Mouse (Mus musculus): ENCODE measurements at regions not wholly inside any gene's neighbourhood (a gene's known extent, or its start where the extent isn't known, plus 50 kb on each side); places are given as distances from the start of the nearest gene placed in this dataset.

DNA sequence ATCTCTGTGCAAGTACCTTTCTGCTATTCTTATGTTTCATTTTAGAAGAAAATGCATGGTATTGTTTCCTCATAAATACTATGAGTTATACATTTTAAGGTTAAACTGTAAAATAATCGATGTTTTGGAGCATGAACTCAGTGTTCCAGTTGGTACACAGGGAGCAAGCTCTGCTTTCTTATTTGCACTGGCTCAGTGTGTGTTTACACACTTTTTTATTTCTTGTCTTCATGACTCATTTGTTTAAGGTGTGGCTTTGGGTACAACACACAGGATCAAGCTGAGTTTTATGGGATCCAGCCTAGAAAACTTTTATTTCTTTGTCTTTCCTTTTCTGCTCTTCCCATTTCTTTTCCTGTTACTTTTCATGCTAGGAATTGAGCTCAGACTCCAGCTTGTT is 2704.7 kb downstream of the 9330182O14Rik start:
- ATAC-seq (ENCODE audit: low FRiP score, low read depth) (no peak), DNase-seq (ENCODE audit: low spot score) (no peak)
- H3K27me3 ChIP-seq (ENCODE audit: control insufficient read depth, insufficient read depth, low read length): no peaks in the 10 kb centered on the region
- H3K4me2 ChIP-seq (replicated peaks; ENCODE audit: low read depth, low read length, severe bottlenecking): no peak overlapping the region
- no peak overlapping the region for H3K4me3 ChIP-seq (replicated peaks; ENCODE audit: low read length)
- TF ChIP-seq POLR2A (IDR thresholded peaks at IDR 0.05; ENCODE audit: borderline replicate concordance, extremely low read depth, insufficient read depth, insufficient read length): no peak
- no peak overlapping the region for H3K9ac ChIP-seq (ENCODE audit: low read depth, low read length, severe bottlenecking)
- H3K4me1 ChIP-seq (ENCODE audit: control insufficient read depth, insufficient read depth, low read length): no peaks in the 10 kb centered on the region
- H3K9me3 ChIP-seq (ENCODE audit: control insufficient read depth, low read length): no peaks in the 10 kb centered on the region
- no peaks in the 10 kb centered on the region for H3K36me3 ChIP-seq (ENCODE audit: control insufficient read depth, insufficient read depth, low read length)
- WGBS: 83% methylated on average over 1 of the region's 1 CpGs
- H3K27ac ChIP-seq (replicated peaks; ENCODE audit: low read depth, low read length): no peak overlapping the region

DNA sequence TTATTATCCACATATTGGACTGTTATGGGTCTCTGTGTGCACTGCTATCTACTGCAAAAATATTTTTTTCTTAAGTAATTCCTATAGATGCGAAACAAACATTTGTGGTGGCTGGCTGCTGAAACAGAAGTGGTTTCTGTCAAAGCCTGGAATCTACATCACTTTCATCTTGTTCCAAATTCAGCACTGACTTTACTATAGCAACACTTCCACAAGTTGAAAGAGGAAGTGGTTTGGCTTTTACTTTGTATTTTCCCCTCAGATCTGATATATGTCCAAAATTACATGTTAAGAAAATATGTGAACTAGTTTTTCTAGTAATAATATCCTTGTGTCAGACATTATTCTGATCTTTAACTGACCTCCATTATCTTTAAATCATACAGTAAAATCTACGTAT is 2715.8 kb downstream of the 9330182O14Rik start:
- Histone ChIP-seq H3K4me1 (ENCODE audit: control insufficient read depth, insufficient read depth, low read length) (no peaks in the 10 kb centered on the region), H3K27ac (replicated peaks; ENCODE audit: low read depth, low read length) (no peak overlapping the region), H3K4me3 (replicated peaks; ENCODE audit: low read length) (no peak overlapping the region), H3K36me3 (ENCODE audit: control insufficient read depth, insufficient read depth, low read length) (no peaks in the 10 kb centered on the region), H3K4me2 (replicated peaks; ENCODE audit: low read depth, low read length, severe bottlenecking) (no peak overlapping the region), H3K9me3 (ENCODE audit: control insufficient read depth, low read length) (no peaks in the 10 kb centered on the region), H3K27me3 (ENCODE audit: control insufficient read depth, insufficient read depth, low read length) (no peaks in the 10 kb centered on the region), H3K9ac (ENCODE audit: low read depth, low read length, severe bottlenecking) (no peak overlapping the region)
- 77% methylated on average over 2 of the region's 2 CpGs for WGBS
- DNase-seq (ENCODE audit: low spot score): no peak
- TF ChIP-seq POLR2A (IDR thresholded peaks at IDR 0.05; ENCODE audit: borderline replicate concordance, extremely low read depth, insufficient read depth, insufficient read length): no peak
- ATAC-seq (ENCODE audit: low FRiP score, low read depth): no peak

DNA sequence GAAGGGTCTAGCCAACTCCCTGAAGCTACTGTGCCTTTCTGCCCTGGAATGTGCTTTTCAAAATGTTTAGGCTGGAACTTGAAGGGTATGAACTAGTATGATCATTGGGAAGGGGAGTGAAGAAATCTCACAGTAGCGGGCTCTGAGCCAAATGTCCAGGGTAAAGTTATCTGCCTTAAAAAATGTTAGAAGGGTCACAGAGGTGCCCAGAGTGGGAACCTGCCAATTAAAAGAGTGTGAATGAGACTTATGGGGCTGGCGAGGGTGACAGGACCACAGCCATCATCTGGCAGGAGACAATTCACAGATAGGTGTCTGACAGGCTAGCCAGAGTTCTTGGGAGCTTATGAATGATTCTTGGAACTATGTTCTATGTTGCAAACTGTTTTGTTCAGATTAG is 2738.3 kb downstream of the 9330182O14Rik start:
- no peaks in the 10 kb centered on the region for H3K27me3 ChIP-seq (ENCODE audit: control insufficient read depth, insufficient read depth, low read length)
- ATAC-seq (ENCODE audit: low FRiP score, low read depth) (no peak), DNase-seq (ENCODE audit: low spot score) (no peak)
- no peak for TF ChIP-seq POLR2A (IDR thresholded peaks at IDR 0.05; ENCODE audit: borderline replicate concordance, extremely low read depth, insufficient read depth, insufficient read length)
- no peaks in the 10 kb centered on the region for H3K9me3 ChIP-seq (ENCODE audit: control insufficient read depth, low read length)
- H3K4me2 ChIP-seq (replicated peaks; ENCODE audit: low read depth, low read length, severe bottlenecking): no peak overlapping the region
- H3K4me3 ChIP-seq (replicated peaks; ENCODE audit: low read length): no peak overlapping the region
- H3K9ac ChIP-seq (ENCODE audit: low read depth, low read length, severe bottlenecking): no peak overlapping the region
- no peaks in the 10 kb centered on the region for H3K4me1 ChIP-seq (ENCODE audit: control insufficient read depth, insufficient read depth, low read length)
- 52% methylated on average over 2 of the region's 2 CpGs for WGBS
- no peaks in the 10 kb centered on the region for H3K36me3 ChIP-seq (ENCODE audit: control insufficient read depth, insufficient read depth, low read length)
- no peak overlapping the region for H3K27ac ChIP-seq (replicated peaks; ENCODE audit: low read depth, low read length)

DNA sequence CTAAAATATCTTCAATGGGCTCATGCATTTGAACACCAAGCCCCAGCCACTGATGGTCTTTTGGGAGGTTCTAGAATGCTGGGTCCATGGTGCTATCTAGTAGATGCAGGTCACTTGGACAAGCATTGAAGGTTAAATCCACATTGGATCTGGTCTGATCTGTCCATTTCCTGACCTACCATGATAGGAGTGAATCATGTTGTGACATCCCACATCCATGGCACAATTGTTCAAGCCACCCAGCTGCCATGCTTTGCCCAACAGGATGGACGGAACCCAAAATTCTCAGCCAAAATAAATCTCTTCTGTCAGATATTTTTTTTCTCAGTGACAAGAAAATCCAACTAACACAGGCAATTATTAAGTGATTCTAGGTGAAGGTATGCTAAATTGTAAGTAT is 2760.4 kb downstream of the 9330182O14Rik start:
- Histone ChIP-seq H3K27ac (replicated peaks; ENCODE audit: low read depth, low read length) (no peak overlapping the region), H3K4me3 (replicated peaks; ENCODE audit: low read length) (no peak overlapping the region), H3K4me2 (replicated peaks; ENCODE audit: low read depth, low read length, severe bottlenecking) (no peak overlapping the region), H3K36me3 (ENCODE audit: control insufficient read depth, insufficient read depth, low read length) (no peaks in the 10 kb centered on the region), H3K9me3 (ENCODE audit: control insufficient read depth, low read length) (no peaks in the 10 kb centered on the region), H3K27me3 (ENCODE audit: control insufficient read depth, insufficient read depth, low read length) (no peaks in the 10 kb centered on the region), H3K9ac (ENCODE audit: low read depth, low read length, severe bottlenecking) (no peak overlapping the region), H3K4me1 (ENCODE audit: control insufficient read depth, insufficient read depth, low read length) (no peaks in the 10 kb centered on the region)
- ATAC-seq (ENCODE audit: low FRiP score, low read depth): no peak
- no peak for DNase-seq (ENCODE audit: low spot score)
- WGBS: 97% methylated on average over 1 of the region's 1 CpGs
- no peak for TF ChIP-seq POLR2A (IDR thresholded peaks at IDR 0.05; ENCODE audit: borderline replicate concordance, extremely low read depth, insufficient read depth, insufficient read length)

DNA sequence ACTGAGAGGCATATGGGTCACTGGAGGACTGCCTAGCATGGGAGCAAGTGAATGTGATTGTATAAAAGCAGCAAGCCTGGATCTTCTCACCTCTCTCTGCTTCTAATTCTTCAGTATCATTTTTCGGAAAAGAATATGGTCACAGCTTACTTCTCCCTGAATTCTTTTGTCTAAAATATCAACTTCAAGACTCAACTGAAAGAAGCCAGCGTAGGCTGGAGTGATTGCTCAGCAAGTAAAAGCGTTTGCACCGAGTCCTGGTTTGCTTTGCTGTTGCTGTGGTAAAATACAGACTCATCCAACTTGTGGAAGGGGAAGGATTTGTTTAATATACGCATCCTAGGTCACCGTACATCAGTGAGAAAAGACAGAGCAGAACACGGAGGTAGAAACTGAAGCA is 2765.9 kb downstream of the 9330182O14Rik start:
- no peak for ATAC-seq (ENCODE audit: low FRiP score, low read depth)
- no peak overlapping the region for H3K4me2 ChIP-seq (replicated peaks; ENCODE audit: low read depth, low read length, severe bottlenecking)
- no peaks in the 10 kb centered on the region for H3K9me3 ChIP-seq (ENCODE audit: control insufficient read depth, low read length)
- no peak overlapping the region for H3K27ac ChIP-seq (replicated peaks; ENCODE audit: low read depth, low read length)
- DNase-seq (ENCODE audit: low spot score): no peak
- H3K4me1 ChIP-seq (ENCODE audit: control insufficient read depth, insufficient read depth, low read length): no peaks in the 10 kb centered on the region
- TF ChIP-seq POLR2A (IDR thresholded peaks at IDR 0.05; ENCODE audit: borderline replicate concordance, extremely low read depth, insufficient read depth, insufficient read length): no peak
- H3K4me3 ChIP-seq (replicated peaks; ENCODE audit: low read length): no peak overlapping the region
- H3K27me3 ChIP-seq (ENCODE audit: control insufficient read depth, insufficient read depth, low read length): no peaks in the 10 kb centered on the region
- 92% methylated on average over 7 of the region's 7 CpGs for WGBS
- H3K36me3 ChIP-seq (ENCODE audit: control insufficient read depth, insufficient read depth, low read length): no peaks in the 10 kb centered on the region
- no peak overlapping the region for H3K9ac ChIP-seq (ENCODE audit: low read depth, low read length, severe bottlenecking)

DNA sequence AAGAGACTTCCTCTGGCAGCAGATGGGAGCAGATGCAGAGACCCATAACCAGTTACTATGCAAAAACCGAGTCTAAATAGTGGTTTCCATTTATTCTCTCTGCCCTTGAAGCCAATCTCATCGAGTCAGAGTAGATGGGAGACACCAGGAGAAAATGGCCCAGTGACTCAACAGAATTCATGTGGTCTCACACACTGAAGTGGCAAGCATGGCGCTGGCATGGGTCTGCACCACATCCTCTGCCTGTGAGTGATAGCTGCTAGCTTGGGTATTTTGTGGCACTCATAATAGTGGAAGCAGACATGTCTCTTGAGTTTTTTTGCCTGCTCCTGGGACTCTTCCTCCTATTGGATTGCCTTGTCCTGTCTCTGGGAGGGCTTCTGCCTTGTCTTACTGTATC is 2767.6 kb downstream of the 9330182O14Rik start:
- WGBS: 83% methylated on average over 3 of the region's 3 CpGs
- no peak for DNase-seq (ENCODE audit: low spot score)
- Histone ChIP-seq H3K4me3 (replicated peaks; ENCODE audit: low read length) (no peak overlapping the region), H3K9ac (ENCODE audit: low read depth, low read length, severe bottlenecking) (no peak overlapping the region), H3K27me3 (ENCODE audit: control insufficient read depth, insufficient read depth, low read length) (no peaks in the 10 kb centered on the region), H3K4me1 (ENCODE audit: control insufficient read depth, insufficient read depth, low read length) (no peaks in the 10 kb centered on the region), H3K9me3 (ENCODE audit: control insufficient read depth, low read length) (no peaks in the 10 kb centered on the region), H3K27ac (replicated peaks; ENCODE audit: low read depth, low read length) (no peak overlapping the region), H3K4me2 (replicated peaks; ENCODE audit: low read depth, low read length, severe bottlenecking) (no peak overlapping the region), H3K36me3 (ENCODE audit: control insufficient read depth, insufficient read depth, low read length) (no peaks in the 10 kb centered on the region)
- no peak for TF ChIP-seq POLR2A (IDR thresholded peaks at IDR 0.05; ENCODE audit: borderline replicate concordance, extremely low read depth, insufficient read depth, insufficient read length)
- ATAC-seq (ENCODE audit: low FRiP score, low read depth): no peak

All from limb, embryonic 14.5 days (tissue).